Mouse (Mus musculus) hematopoietic stem cell, adult 5-6 weeks (primary cell): Measurements from ENCODE around the gene Fam20b. TPM values are rescaled to one million over a fixed set of nuclear protein-coding genes. Genes with fewer than 3 reads are reported as not detected.
A peak's percentile ranks its signal among the peaks of the same experiment; 100 is the strongest.

Source experiments
- ATAC-seq, 2 experiments: fragments of 125-278 bp in 1 of 2; replicated peaks in 1 of 2; 2 replicates each; pipeline ENCODE4 v1.8.0; 2016 to 2017; ENCODE audit warnings: inconsistent platforms in 2 of 2, mild to moderate bottlenecking in 2 of 2, moderate number of reproducible peaks in 2 of 2, low read depth in 1 of 2, moderate TSS enrichment in 1 of 2; ENCODE audit not compliant: low FRiP score in 2 of 2, poor library complexity in 2 of 2, severe bottlenecking in 2 of 2, insufficient read depth in 1 of 2, low TSS enrichment in 1 of 2
- total RNA-seq: library from RNA; stranded (forward); fragments of 172-1452, 232-1000 nt; gene quantifications from 2 replicates; pipeline ENCODE4 v1.2.3, GENCODE M21; 2017

Gene Fam20b
- total RNA-seq, 1 experiment from 2014 or later: 43.4 TPM

GRCm38 (mm10) chr1:156654735-156655530, 64.0 kb downstream of the Fam20b start:
- ATAC-seq: no peak

GRCm38 (mm10) chr1:156652189-156652822, 66.6 kb downstream of the Fam20b start:
- ATAC-seq: peak; percentile 29 to 71; a peak in 3 of 4 replicates

DNA sequence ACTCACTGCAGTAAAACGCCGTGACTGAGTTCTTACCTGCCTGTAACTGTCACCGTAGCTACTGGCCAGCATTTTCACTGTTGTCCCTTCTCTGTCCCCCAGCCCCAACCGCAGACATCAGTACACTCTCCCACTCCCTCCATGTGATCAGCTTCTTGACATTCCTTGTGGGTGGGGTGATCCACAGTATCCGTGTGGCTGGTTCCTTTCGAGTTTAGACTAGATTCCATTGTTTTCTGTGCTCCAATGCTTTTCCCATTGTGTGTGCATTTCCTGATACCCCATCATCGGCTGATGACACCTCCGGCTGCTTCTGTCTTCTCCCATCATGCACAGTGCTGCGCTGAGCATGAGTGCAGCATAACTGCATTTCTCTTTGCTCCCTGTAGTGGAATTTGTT, 68.3 kb downstream of the Fam20b start:
- ATAC-seq: no peak

DNA sequence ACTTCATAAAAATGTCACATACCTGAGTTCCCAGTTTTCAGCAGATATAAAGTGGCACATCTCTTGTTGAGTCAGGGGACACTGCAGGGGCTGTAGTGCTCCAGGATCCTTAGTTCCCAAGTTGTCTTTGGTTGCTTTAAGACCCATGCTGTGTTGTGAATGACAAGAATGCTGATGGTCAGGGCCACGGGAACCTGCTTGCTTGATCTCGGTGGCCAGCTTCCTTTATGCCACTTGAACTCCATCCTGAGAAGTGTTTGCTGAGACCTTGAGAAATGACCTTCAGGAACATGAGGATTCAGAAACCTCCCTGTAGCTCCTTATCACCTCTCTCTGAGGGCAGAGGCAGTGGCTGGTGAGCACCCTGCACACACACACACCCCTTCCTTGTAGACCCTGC, 70.2 kb downstream of the Fam20b start:
- no peak for ATAC-seq

DNA sequence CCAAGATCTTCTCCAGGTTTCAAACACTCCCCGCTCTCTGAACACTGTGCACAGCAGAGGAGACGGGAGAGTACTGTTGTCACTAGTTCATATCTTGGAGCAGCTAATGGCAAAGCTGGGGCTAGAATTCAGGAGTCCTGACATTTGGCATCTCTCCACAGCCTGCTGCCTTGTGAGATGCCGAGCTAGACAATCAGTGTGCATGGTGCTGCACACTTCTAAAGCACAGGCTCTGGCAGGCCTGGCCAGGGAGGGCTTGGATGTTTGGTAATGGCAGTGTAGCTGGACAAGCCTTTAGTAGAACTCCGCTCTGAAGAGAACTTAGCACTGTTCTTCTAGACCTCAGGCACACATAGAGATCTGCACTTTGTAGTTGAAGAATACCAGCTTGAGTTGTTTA, 72.9 kb downstream of the Fam20b start:
- ATAC-seq: no peak

DNA sequence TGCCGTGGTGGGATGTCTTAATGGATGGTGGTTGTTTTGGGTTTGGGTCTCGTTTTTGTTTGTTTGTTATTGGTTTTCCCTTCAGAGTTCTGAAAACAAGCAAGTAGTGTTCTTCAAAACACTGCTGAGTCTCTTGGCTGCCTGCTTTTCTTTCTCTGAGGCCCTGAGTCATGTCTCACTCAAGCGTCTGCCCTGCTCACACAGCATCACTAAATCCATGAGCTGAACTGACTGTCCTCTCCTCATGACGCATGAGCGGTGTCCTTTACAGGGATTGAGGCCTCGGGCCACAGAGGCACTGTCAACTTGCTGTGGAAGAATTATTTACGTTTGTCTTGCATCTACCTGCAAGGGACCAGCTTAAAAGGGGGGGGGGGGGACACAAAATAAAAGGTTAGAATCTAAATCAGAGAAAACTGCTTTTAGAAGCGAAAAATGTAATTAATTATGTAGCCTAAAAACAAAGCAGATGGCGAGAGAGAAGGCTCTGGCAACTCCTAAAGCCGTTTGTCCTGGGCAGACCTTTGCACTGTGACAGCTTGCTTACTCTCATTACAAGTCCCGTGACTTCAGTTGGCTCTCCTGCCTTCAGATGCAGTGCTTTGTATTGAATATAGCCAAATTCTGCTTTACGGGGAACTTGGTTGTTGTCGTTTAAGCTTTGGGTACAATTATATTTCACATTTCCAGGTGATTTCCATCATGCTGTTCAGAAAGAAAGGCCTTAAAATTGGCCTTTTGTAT, 73.9 kb downstream of the Fam20b start:
- no peak for ATAC-seq

GRCm38 (mm10) chr1:156644061-156644460, 74.8 kb downstream of the Fam20b start:
- ATAC-seq: no peak

- no peak for ATAC-seq
Measured at GRCm38 (mm10) chr1:156642813-156643212, 76.1 kb downstream of the Fam20b start.

- ATAC-seq: no peak
Measured at GRCm38 (mm10) chr1:156641808-156642207, 77.1 kb downstream of the Fam20b start.

DNA sequence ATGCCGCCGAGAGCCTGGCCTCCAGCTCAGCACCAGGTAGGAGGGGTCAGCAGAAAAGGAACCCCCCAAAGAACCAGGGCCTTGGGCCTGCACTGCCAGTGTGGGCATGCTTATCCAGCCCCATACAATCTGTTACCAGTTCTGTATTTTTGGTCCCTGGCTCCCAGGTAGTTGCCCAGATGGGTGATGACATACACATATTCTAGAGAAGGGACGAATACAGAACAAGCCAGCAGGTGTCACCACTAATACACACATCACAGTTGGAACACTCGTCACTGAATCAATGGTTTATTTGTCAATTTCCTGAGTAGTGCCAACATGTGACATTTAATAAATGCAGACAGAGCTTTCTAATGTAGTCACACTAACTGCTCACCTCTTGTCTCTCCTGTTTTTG, 78.3 kb downstream of the Fam20b start:
- peak in 1 of 2 experiments; percentile 7; a peak in 1 of 4 replicates for ATAC-seq

- ATAC-seq: no peak
Measured at GRCm38 (mm10) chr1:156639455-156639854, 79.4 kb downstream of the Fam20b start.

DNA sequence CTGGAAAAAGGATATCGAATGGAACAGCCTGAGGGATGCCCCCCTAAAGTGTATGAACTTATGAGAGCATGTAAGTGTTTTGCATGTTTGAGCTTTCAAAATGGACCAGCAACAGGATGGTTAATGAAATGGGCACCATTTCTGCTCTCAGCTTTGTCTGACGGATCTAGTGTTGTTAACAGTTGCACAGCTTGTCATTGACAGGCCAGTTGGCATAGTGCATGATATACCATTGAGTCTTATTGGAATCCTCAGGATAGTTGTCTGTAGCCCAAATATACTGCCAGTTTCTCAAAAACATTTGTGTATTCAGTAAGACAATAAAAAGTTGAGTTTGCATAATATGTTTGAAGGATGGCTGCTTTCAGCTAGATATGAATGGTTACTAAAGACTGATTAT, 83.7 kb downstream of the Fam20b start:
- ATAC-seq: no peak

- ATAC-seq: peak in 1 of 2 experiments; percentile 45; a peak in 2 of 4 replicates
Measured at GRCm38 (mm10) chr1:156633095-156633494, 85.8 kb downstream of the Fam20b start.

GRCm38 (mm10) chr1:156630965-156631364, 87.9 kb downstream of the Fam20b start:
- 0 out of 4 replicates have a peak, but pooled peaks of 1 of the 2 experiments have one; percentile 29 for ATAC-seq

DNA sequence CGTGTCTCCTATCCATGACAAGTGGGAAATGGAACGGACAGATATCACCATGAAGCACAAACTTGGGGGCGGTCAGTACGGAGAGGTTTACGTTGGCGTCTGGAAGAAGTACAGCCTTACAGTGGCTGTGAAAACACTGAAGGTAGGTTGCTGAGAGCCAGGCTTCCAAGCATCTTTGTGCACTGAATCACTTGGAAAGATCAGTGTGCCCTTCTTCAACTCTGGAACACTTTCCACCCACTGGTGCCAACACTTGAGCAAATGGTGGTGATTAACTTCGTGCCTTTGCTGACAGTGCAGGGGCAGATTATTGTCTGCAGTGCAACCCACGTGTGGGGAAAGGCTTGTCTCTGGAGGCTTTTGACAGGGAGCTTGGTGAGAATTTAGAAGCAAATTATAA, 88.9 kb downstream of the Fam20b start:
- no peak for ATAC-seq
